Mouse (Mus musculus): ENCODE results near the gene B4galt3.
"Not testable (repeated sequence)": the region's sequence is repeated elsewhere in the genome, so short reads cannot be mapped to it uniquely, and the experiment has no call there.

B4galt3 gene

GRCm38 (mm10) chr1:171283188-171284160 is 13.3 kb downstream of the B4galt3 start:
- intact Hi-C loops (cut with DNase I): no loop called here

- intact Hi-C loops (cut with DNase I): no loop called here
Observed at GRCm38 (mm10) chr1:171284491-171284890, 14.4 kb downstream of the B4galt3 start.

GRCm38 (mm10) chr1:171285096-171285892 is 15.2 kb downstream of the B4galt3 start:
- intact Hi-C loops (cut with DNase I): no loop called here

- intact Hi-C loops (cut with DNase I): no loop called here
Observed at GRCm38 (mm10) chr1:171286517-171286916, 16.4 kb downstream of the B4galt3 start.

GRCm38 (mm10) chr1:171287136-171288081 is 17.3 kb downstream of the B4galt3 start, which contains the start of gene Usp21:
Gene Usp21 (minus strand): TSS chr1:171287991.
- intact Hi-C loops (cut with DNase I): no loop called here

- intact Hi-C loops (cut with DNase I): no loop called here
Observed at GRCm38 (mm10) chr1:171288328-171288727, 18.2 kb downstream of the B4galt3 start.

GRCm38 (mm10) chr1:171293351-171293750 is 23.2 kb downstream of the B4galt3 start:
- intact Hi-C loops (cut with DNase I): no loop called here

- intact Hi-C loops (cut with DNase I): no loop called here
Observed at GRCm38 (mm10) chr1:171293906-171294297, 23.8 kb downstream of the B4galt3 start.

GRCm38 (mm10) chr1:171294298-171295062 is 24.4 kb downstream of the B4galt3 start, which contains the start of gene Ufc1:
Gene Ufc1 (minus strand): TSS chr1:171295024.
- intact Hi-C loops (cut with DNase I): no loop called here

GRCm38 (mm10) chr1:171295063-171295402 is 24.9 kb downstream of the B4galt3 start:
- intact Hi-C loops (cut with DNase I): no loop called here

- intact Hi-C loops (cut with DNase I): no loop called here
Observed at GRCm38 (mm10) chr1:171298226-171298625, 28.1 kb downstream of the B4galt3 start.

- intact Hi-C loops (cut with DNase I): not testable (repeated sequence)
Observed at GRCm38 (mm10) chr1:171306157-171306556, 36.0 kb downstream of the B4galt3 start.

GRCm38 (mm10) chr1:171309321-171309720 is 39.2 kb downstream of the B4galt3 start:
- intact Hi-C loops (cut with DNase I): no loop called here

- intact Hi-C loops (cut with DNase I): loop anchor here (2.0 to 5.0 kb wide), 2 partner anchors 35 to 158 kb away; no protein-coding TSS in a partner anchor
Observed at GRCm38 (mm10) chr1:171319748-171320147, 49.6 kb downstream of the B4galt3 start.

- intact Hi-C loops (cut with DNase I): loop anchor here (2.0 to 5.0 kb wide), 2 partner anchors 35 to 157 kb away; no protein-coding TSS in a partner anchor
Observed at GRCm38 (mm10) chr1:171320151-171320550, 50.0 kb downstream of the B4galt3 start.

- intact Hi-C loops (cut with DNase I): loop anchor here (2.0 to 5.0 kb wide), 2 partner anchors 33 to 156 kb away; no protein-coding TSS in a partner anchor
Observed at GRCm38 (mm10) chr1:171321415-171321814, 51.3 kb downstream of the B4galt3 start.

GRCm38 (mm10) chr1:171322012-171322411 is 51.9 kb downstream of the B4galt3 start:
- intact Hi-C loops (cut with DNase I): loop anchor here (5.0 kb wide), 1 partner anchor 155 kb away; no protein-coding TSS in a partner anchor

- intact Hi-C loops (cut with DNase I): no loop called here
Observed at GRCm38 (mm10) chr1:171325571-171325970, 55.4 kb downstream of the B4galt3 start.
